Mouse (Mus musculus) left cerebral cortex, postnatal 4 days (tissue): ENCODE results near the gene Unc45b. TPM values are rescaled to one million over a fixed set of nuclear protein-coding genes. Genes with fewer than 3 reads are reported as not detected.
"Not testable (repeated sequence)": the region's sequence is repeated elsewhere in the genome, so short reads cannot be mapped to it uniquely, and the experiment has no call there.

Experiments
- DNase-seq: peaks from one replicate; pipeline ENCODE4 v3.0.0-alpha.2; 2022
- intact Hi-C: fragments of 180-260 bp; cut with DNase I; formaldehyde crosslinking; loops from one replicate; pipeline ENCODE4 v1.15.1; 2025
- total RNA-seq, 2 experiments: library from RNA; stranded (reverse); gene quantifications; 2 replicates each; pipeline ENCODE4 v1.2.3; 2021

The Unc45b gene
- total RNA-seq, 2 experiments from 2014 or later: 4.2 to 4.8 TPM

- intact Hi-C loops: loop anchor here (5.0 kb wide), 2 partner anchors 653 to 893 kb away; no protein-coding TSS in a partner anchor
- peak; percentile 96 for DNase-seq
Measured at GRCm38 (mm10) chr11:82890342-82890762, 20.0 kb upstream of the Unc45b start, which contains the start of gene Rad51d. Rad51d (minus strand) TSS chr11:82890614.

- intact Hi-C loops: loop anchor here (5.0 kb wide), 2 partner anchors 655 to 895 kb away; no protein-coding TSS in a partner anchor
- no peak for DNase-seq
Measured at GRCm38 (mm10) chr11:82891936-82892335, 18.4 kb upstream of the Unc45b start, which contains the start of gene Fndc8. Fndc8 (plus strand) TSS chr11:82892124.

- intact Hi-C loops: no loop called here
- DNase-seq: no peak
Measured at GRCm38 (mm10) chr11:82897478-82897877, 12.9 kb upstream of the Unc45b start.

- DNase-seq: no peak
- intact Hi-C loops: no loop called here
Measured at GRCm38 (mm10) chr11:82899720-82900119, 10.6 kb upstream of the Unc45b start.

DNA sequence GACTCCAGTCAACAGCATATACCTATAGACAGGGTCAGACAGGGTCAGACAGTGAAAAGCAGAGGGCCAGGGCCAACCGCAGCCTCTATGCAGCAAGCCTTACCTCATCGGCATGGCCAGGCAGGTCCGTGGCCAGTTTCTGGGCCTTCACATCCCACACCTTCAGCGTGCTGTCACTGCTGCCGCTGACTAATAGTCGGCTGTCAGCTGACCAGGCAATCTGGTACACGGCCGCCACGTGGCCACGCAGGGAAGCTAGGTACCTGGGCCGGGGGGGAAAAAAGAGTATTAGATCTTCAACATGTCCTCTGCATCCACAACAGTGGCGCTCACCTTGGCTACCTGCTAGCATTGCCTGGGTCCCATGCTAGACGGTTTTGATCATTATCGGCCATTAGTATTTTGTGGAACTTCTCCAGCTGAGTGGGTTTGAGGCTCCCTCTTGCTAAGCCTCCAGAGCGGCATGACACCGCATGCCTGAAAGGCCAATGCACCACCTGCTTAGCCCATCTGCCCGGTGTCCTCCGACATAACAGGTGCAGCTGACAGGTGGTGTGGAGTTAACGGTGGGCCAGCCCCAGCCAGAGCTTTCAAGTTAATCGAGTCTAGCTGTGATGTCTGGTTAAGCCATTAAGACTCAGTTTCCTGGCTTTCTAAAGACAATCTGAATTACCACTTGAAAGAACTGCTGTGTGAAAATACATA is 8.6 kb upstream of the Unc45b start:
- intact Hi-C loops: no loop called here
- peak; percentile 27 for DNase-seq

- DNase-seq: no peak
- intact Hi-C loops: no loop called here
Measured at GRCm38 (mm10) chr11:82904952-82905351, 5.4 kb upstream of the Unc45b start.

DNA sequence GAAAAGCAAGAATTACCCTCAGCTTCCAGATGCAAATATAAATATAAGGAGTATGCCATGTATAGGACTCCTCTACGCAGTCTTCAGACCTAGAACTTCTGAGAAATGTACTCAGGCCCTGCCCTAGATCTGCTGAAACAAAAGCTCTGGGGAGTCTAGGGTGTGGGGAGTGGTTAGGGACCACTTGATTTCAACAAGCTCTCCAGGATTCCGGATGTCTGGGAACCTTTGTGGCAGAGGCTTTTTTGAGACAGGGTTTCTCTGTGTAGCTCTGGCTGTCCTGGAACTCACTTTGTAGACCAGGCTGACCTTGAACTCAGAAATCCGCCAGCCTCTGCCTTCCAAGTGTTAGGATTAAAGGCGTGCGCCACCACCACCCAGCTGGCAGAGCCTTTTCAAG is 4.5 kb upstream of the Unc45b start:
- intact Hi-C loops: no loop called here

DNA sequence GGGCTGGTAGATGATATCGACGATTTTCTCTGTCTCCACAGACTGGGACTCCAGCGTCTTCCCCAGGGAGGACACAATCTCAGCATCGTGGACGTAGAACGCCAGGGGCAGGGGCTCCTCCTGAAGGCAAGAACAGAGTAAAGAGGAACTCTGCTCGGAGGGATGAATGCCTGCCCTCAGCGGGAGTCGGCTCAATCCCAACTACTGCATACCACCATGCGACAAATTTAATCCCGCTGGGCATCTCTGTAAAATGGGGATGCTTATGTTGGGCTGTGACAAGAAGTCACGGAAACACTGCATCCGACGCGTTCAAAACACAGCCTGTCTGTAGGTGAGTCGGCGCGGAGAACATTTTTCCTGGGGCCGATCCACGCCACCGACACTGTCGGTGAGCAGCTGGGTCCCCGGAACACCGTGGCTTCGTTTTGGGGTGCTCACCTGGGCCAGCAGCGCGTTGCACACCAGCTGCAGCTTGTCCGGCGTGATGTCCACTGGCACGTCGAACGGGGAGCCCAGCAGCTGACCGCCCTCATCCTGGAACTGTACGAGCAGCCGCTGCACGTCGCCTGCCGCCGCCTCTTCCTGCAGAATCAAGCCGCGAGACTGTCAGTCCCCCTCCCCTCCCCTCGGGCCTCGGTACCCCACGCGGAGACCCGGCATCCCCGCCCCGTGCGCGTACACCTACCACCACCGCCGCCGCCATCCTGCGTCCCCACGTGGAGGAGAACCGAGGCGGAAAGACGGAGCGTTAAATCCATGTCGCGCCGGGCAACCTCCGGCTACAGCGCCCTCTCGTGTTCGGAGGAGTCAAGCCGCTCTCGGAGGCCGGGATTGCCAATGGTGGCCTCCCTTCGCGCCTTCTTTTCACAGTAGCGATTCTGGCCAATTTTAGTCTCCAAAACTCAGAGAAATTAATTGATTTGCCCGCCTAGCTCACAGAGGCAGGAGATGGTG is 2.4 kb upstream of the Unc45b start, which contains the start of gene Nle1:
Gene Nle1, minus strand, starts transcription at position 761 of the 957 bp plus-strand sequence.
- intact Hi-C loops: no loop called here
- DNase-seq: peak; percentile 94

More for the DNA sequence above, 4.5 kb upstream of the Unc45b start:
- DNase-seq: no peak

- intact Hi-C loops: no loop called here
- DNase-seq: no peak
Measured at GRCm38 (mm10) chr11:82908608-82908989, 1.8 kb upstream of the Unc45b start.

GRCm38 (mm10) chr11:82910679-82911389 is 484 bp downstream of the Unc45b start:
- no peak for DNase-seq
- intact Hi-C loops: no loop called here

DNA sequence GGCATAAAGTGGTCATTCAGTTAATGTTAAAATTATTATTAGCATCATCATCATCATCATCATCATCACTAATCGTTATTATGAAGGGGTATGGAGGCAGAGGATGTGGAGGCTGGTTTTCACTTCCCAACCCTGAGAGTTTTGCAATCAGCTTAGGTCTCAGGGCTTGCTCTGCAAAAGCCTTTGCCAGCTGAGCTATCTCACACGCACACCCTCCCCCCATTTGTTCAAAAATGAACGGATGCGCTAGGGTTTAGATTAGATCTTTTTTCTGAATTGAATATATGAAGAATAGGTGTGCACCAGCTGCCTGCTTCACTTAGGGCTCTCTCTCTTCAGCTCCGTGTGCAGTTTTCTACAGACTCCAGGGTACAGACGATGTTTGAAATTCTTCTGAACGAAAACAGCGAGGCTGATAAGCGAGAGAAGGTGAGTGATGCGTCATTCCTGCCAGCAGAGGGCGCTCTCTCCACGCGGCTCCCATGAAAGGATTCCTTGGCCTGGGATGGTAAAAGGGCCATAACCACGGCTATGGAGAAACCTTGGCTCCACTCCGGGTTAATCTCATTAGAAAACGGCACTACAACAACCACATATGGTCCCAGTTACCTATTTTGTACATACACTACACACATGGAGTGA is 4.5 kb downstream of the Unc45b start:
- DNase-seq: peak; percentile 75
- intact Hi-C loops: no loop called here

DNA sequence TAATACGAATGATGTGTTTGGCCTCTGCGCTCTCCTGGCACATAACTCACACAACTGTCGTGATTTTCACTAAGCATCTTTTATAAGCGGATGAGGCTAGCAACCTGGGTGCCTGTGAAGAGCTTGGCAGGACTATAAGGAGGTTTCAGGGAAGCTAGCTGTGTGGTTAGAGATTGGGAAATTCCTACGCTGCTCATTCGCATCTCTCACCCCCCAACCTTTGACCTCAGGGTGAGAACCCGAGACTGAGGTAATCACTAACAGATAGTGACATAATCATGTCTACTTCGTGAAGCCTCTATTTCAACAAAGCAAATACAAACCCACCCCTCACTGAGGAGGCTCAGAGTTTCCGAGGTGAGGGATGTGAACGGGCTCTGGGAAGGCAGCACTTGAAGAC is 10.4 kb downstream of the Unc45b start:
- intact Hi-C loops: no loop called here
- no peak for DNase-seq

GRCm38 (mm10) chr11:82921691-82922090 is 11.3 kb downstream of the Unc45b start:
- DNase-seq: no peak
- intact Hi-C loops: no loop called here

DNA sequence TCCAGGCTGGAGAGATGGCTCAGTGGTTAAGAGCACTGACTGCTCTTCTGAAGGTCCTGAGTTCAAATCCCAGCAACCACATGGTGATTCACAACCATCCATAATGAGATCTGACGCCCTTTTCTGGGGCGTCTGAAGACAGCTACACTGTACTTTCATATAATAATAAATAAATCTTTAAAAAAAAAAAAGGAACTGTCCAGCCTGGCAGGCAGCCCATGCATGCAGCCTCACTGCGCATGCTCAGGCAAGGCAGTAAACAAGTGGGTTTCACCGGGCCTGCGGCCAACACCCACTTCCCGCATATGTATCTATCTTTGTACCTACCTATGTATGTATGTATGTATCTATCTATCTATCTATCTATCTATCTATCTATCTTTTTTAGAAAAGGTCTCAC is 13.6 kb downstream of the Unc45b start:
- intact Hi-C loops: not testable (repeated sequence)

DNA sequence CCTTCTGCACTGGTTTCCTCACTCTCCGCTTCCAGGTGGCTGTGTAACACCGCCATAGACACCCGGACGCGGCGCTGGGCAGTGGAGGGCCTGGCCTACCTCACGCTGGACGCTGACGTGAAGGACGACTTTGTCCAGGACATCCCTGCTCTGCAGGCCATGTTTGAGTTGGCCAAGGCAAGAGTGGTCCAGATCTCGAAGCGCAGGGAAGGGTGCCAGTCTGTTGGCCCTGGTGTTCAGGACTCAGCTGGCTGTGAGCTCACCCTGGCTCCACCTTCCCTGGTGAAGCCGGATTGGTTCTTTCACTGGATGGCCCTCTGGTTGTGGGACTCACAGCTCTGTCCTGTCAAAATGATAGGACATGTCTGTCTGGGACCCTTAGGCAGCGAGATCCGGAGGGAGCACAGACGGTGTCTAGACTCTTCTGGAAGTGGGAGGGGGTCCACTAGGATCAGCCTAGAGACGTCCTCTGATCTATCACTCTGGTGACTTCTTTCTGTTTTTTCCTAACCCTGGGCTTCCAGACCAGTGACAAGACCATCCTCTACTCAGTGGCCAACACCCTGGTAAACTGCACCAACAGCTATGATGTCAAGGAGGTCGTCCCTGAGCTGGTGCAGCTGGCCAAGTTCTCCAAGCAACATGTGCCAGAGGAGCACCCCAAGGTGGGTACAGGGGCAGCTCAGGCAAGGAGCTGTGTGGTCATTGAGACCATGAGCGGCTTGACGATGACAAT is 18.7 kb downstream of the Unc45b start:
- intact Hi-C loops: no loop called here
- no peak for DNase-seq

More for the DNA sequence above, 13.6 kb downstream of the Unc45b start:
- DNase-seq: not testable (repeated sequence)

- intact Hi-C loops: no loop called here
- no peak for DNase-seq
Measured at GRCm38 (mm10) chr11:82929633-82929950, 19.2 kb downstream of the Unc45b start.

DNA sequence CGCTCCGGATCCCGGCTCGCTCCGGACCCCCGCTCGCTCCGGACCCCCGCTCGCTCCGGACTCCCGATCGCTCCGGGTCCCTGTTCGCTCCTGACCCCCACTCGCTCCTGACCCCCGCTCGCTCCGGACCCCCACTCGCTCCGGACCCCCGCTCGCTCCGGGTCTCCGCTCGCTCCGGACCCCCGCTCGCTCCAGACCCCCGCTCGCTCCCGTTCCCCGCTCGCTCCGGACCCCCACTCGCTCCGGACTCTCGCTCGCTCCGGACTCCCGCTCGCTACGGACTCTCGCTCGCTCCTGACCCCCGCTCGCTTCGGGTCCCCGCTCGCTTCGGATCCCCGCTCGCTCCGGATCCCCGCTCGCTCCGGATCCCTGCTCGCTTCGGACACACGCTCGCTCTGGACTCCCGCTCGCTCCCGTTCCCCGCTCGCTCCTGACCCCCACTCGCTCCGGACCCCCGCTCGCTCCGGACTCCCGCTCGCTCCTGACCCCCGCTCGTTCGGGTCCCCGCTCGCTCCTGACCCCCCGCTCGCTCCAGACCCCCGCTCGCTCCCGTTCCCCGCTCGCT is 20.1 kb downstream of the Unc45b start:
- intact Hi-C loops, DNase-seq: not testable (repeated sequence)

DNA sequence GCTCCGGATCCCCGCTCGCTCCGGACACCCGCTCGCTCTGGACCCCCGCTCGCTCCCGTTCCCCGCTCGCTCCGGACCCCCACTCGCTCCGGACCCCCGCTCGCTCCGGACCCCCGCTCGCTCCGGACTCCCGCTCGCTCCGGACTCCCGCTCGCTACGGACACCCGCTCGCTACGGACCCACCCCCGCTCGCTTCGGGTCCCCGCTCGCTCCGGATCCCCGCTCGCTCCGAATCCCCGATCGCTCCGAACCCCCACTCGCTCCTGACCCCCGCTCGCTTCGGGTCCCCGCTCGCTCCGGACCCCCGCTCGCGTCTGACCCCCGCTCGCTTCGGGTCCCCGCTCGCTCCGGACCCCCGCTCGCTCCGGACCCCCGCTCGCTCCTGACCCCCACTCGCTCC is 20.8 kb downstream of the Unc45b start:
- DNase-seq, intact Hi-C loops: not testable (repeated sequence)
